Mouse (Mus musculus) stomach, postnatal 0 days (tissue): ENCODE data around the gene Cks1b.

Experiments
- CTCF ChIP-seq: IDR thresholded peaks from 2 replicates; pipeline ENCODE4 v1.5.1; 2016; ENCODE audit warnings: antibody characterized with exemption, low read depth, mild to moderate bottlenecking, moderate library complexity
- EP300 ChIP-seq: optimal IDR thresholded peaks from 2 replicates; pipeline ENCODE3; 2016; ENCODE audit warnings: antibody characterized with exemption

- TF ChIP-seq CTCF (no peak), EP300 (no peak)
Measured at GRCm38 (mm10) chr3:89419981-89420380, 1.8 kb upstream of the Cks1b start.
